Mouse (Mus musculus) CD4-positive helper T cell, adult 2 months (primary cell): ENCODE measurements around the gene Col11a1.

Source experiments
- DNase-seq: peaks from one replicate; pipeline ENCODE4 v3.0.0-alpha.2; 2012; ENCODE audit warnings: low read depth, missing footprints, low spot score

The Col11a1 gene

DNA sequence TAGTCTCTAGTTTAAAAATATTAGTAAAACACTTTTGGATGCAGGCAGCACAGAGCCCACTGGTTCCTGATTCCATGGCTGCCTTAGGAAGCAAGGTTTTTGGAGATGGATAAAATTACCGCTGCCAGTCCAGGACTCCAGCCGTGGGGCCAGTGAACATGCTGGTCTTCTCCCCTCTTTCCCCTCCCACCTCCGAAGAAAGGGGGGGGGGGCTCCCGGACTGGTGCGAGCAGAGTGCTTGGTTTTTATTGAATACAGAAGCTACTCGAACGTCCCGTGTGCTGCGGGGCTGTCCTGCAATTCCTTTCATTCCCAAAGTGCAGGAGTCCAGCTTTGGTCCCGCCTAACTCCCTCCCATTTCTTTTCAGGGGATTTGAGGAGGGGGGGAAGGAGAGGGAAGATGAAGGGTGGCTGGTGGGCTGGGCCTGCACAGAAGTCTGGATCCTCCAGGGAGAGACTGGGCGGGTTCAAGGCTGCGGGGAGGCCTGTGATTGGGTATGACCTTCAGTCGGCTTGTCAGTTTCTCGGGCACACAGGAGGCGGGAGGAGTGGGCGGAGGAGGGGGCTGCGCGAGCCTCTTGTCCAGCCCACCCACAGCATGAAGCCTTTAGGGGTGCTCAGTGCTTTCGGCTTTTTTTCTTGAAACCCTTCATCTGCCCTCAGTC, at the start of gene Col11a1:
Col11a1 (plus strand) TSS at position 570 of the 665 bp plus-strand sequence.
- no peak for DNase-seq

DNA sequence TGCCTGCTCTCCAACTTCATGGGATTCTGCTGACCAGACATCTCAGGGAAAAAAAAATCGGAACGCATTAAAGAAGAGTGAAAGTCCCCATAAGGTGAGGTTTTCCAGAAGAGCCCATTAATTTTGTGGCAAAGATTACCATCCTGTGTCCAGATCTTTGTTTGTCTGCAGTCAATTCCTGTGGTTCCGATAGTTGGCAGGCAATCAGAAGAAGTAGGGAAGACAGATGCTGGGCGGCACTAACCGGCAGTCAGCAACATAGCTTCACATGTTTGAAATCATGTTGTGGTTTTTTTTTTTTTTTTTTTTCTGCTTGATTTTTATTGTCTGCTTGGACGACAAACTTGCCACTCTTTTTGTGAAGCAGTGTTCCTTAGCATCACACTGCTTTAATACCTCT, 39.4 kb upstream of the Col11a1 start:
- DNase-seq = no peak

DNA sequence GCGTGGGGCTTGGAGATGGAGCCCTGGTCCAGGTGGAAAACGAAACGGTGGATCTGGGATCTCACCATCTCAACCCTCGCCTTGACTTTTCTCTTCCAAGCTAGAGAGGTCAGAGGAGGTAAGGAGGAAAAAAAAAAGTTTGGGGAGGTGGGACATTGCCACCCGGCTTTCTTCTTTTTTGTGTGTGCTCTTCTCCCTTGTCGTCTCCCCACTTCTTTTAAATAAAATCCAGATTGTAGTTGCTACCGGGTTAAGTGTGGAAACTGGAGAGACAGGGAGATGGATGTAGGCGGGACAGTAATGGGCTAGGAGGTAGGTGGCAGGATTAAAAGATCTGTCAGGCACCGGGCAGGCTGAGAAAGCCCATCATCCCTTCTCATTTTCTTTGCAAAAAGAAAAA, 546 bp downstream of the Col11a1 start:
- DNase-seq = no peak

DNA sequence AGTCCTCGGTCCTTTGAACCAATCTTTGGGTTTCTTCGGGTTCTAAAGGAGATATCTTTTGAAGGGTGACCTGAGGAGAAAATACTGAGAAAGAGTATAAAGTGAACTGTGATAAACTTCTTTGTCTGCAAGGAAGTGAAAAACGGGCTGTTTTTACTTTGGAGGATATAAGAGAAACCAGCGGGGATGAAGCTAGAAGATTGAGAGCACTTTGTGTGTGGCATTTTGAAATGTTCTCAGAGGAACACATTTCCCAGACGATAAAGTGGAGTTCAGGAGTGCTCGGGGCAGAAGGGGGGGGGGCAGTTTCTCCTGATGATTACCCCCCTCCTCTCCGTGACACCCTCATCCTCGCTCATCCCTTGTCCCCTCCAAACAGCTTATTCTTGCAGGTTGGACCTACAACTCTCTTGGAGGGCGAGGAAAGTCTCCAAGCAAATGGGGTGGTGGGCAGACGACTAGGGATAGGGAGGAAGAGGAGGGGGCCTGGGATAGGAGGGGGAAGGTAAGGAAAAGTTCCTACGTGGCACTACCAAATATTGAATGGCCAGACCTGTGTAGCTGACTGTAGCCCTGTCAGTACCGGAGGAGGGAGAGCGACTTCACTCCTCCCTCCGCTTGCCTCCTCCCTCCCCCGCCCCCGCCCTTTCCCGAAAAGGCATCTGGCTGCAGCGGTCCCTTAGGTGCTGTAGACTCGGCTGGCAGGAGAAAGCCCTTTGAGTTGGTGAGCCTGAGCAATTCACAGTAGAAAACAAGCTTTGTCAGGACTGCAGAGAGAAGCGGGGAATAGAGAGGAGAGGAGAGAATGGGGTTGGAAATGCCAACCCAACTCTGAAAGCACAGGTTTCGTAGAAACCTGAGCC, 1.2 kb downstream of the Col11a1 start:
- DNase-seq = no peak

DNA sequence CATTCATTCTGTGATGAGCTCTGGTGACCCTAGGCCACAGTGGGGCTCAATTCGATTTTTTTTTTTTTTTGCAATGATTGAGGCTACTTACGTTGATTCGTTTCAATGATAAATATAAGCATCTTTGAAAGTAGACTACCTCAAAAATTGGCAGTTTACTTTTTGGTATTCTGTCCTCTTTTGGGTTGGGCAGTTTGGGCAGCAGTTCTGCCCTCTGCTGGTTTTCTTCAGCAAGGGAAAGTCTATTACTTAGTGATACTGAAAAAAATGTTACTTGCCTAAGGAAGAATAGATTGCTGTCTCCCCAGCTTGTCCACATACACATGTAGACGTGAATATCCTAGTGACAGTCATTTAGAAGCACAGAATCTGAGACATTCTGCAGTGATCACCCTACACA, 2.0 kb downstream of the Col11a1 start:
- peak; percentile 5 for DNase-seq

DNA sequence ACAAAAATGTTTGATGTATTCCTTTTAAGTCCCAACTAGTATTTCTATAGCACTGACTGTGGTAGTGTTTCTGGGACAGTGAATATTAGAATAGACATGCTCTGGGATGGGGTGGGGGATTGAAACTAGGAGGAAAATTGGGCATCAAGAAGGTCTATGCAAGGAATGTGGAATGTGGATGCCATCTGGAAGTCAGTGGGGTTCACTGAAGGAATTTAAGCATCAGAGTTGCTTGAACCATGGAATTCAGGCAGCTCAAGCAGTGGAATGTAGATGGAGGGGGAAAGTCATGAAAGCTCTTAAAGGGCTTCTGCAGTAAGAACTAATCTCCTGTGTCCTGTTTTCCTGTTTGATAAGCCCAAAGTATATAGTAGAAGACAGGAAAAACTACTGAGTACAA, 22.1 kb downstream of the Col11a1 start:
- no peak for DNase-seq

DNA sequence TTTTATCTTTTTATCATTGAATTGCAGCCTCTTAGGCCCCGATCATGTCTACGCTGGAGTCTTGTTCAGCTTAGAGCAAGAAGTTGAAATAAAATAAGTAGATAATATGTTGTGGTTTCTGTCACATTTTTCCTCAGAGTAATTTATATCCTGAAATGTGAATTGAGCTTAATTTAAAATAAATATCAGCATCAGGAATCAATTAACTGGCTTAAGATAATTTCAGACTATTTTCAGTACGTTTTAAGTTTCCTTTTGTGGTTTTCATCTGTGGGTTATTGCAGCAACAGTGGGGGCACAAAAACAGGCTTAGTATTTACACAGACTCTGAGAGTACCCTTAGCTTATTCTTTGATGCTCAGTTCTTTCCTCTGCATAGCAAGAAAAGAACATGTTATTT, 23.2 kb downstream of the Col11a1 start:
- DNase-seq = no peak

DNA sequence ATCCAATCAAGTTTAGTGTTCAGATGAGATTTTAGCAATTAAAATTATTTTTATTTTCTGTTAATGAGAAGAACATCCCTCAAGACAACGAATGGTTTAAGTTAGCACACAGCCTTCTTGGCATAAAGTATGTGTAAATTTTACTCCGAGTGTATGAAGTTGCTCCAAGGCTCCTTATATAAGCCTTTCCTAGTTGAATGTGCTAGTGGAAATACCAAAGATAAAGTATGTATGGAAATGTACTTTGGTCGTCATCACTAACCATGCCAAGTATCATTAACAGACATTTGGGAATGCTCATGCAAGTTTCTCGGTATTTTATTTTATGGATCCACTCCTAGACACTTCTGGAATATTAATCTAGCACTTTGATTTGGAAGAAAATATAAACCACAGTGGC, 34.8 kb downstream of the Col11a1 start:
- no peak for DNase-seq

DNA sequence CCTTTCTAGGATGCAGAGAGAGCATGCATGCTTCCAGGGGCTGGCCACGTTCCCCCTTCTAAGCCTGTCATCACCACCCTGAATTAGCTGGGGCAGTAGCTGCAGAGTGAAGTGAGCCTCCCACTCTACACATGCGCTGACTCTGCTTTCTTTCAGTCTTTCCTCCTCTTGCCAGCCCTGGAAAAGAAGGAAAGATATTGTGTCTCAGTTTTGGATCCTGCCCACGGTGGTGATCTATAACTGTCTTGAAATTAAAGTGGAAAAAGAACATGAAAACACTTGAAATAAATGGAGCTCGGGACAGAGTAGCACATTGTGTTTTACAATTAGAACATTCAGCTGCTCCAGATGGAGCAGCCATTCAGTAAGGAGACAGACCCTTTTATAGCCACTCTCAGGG, 35.2 kb downstream of the Col11a1 start:
- DNase-seq = no peak

DNA sequence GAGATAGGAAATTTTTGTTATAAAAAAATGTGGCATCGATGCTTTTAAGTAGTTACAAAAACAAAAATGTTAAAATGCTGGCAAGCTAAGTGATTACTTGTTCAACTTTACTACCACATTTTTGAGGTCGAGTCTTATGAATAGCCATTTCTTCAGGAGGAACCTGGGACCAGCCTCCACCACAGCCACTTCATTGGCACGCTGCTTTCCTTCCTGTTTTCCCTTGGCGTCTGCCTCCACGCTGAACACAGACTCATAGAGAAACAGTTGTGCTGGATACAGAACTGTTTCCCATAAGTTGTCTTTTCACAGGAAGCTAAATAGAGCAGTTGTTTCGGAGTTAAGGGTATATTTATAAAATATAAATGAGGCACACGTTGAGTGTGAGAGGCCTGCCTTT, 69.0 kb downstream of the Col11a1 start:
- no peak for DNase-seq

DNA sequence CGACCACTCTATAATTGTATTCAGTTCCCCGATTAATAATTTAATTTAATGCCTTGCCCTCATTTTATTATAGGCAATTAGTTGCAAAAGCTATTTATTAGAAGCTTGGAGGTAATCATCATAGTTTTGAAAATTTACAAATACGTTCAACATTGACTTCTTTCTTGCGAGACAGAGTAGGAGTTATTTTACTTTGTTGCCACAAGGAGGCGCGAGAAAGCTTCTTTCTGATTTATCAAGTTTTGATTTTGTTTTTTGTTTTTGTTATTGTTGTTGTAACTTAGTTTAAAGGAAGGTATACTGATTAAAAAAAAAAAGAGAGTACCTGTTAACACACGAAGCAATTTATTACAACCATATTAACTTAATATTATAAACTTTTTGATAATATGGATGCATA, 76.8 kb downstream of the Col11a1 start:
- no peak for DNase-seq

DNA sequence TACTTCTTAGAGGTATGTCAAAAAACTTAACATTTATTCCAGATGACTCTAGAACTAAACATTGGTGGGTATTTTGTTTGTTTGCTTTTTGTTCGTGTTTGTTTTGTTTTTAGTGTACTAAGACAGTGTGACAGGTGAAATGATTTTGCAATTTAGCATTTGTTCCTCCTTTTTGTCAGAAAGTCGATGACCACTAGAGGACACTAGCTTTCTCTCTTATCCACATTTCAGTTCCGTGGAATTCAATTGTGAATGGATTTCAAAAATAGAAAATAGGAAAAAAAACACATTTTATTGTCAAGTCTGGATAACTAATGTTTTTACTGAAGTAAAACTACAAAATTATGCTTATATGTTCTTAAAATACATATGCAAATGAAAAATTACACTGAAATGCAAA, 116.8 kb downstream of the Col11a1 start:
- no peak for DNase-seq

DNA sequence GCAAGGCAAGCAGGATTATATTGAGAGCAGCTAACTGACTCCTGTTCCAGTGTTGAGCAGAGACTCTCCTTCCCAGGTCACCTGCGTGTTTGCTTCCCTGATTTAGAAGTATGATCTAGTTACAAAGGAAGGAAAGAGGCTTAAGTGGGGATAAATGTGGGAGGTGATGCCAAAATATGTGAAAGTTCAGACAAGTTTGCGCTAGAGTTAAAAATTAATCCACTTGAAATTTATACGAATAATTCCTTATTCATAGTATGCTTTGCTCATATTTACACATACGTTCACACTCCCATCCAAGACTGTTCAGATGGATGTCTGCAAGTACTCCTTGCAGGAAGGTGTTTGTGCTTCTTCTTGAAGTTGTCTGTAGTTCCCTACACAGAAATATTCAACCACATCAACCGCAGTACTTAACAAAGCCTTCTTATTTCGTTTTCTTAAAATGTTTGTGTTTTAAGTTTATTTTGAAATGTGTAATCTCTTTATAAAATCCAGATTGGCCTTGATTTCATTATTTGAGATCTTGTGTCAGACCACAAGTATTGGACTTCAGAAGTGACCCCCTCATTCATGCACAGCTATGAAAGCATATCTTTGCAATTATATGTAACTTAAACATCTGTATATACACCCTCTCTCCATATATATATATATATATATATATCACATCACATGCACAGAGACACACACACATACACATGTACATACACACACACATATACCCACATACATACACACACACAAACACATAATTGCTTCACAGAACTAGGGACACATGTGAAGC, 167.8 kb downstream of the Col11a1 start:
- no peak for DNase-seq

DNA sequence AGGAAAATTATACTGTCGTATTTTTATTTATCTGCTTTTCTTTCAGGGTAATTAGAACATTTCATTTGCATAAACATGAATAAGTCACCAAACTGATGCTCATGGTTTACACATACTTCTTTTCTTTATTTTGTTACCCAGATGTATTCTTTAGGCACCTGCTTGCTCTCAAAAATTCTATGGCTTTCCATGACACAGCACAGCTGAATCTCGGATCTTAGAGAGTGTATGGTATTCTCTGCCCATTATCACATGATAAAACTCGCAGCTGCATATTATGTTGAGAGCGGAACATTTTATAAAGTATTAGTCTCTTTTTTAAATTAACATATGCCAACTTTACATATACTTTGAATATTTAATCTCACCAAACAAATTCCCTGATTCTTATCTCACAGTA, 181.9 kb downstream of the Col11a1 start:
- DNase-seq = no peak

DNA sequence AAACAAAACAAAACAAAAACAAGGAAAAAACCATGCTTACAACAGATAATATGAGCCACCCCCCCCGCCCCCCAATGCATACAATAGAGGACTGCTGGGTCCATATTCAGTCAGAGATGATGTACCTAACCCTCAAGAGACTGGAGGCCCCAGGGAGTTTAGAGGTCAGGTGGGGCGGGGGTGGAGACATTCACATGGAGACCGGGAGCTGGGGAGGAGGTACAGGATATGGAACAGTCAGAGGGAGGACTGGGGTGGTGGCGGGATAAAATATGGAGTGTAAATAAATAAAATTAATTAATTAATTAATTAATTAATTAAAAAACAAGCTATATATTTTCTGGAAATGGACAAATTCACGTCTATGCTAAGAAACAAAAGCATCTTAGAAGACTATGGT, 185.8 kb downstream of the Col11a1 start:
- DNase-seq = no peak

DNA sequence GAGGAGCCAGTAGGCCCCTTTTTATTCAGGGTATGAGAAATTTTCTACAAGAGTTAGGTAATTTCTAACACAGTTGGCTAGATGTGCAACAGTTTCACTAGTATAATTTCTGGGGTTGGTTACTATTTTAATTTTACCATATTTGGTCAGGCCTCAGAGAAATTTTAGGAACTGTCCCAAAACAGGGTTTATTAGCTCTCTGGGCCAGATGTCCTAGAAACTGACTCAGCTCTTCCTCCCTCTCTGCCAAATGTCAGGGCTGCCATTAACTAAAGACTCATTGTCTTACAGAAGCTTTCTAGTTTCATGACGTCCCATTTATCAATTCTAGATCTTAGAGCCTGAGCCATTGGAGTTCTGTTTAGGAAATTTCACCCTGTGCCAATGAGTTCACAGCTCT, 199.2 kb downstream of the Col11a1 start:
- DNase-seq = no peak
